Mouse (Mus musculus) kidney, postnatal 0 days (tissue): ENCODE measurements around the gene Stkld1. TPM values are rescaled to one million over a fixed set of nuclear protein-coding genes. Genes with fewer than 3 reads are reported as not detected.

Source experiments
- ATAC-seq: fragments of 200-750 bp; cut with Nextera tagmentation; replicated peaks from 2 replicates; pipeline ENCODE4 v1.8.0; 2017; ENCODE audit warnings: low read depth, moderate number of reproducible peaks, moderate TSS enrichment, moderate library complexity; ENCODE audit not compliant: low FRiP score
- DNase-seq: peaks from one replicate; pipeline ENCODE4 v3.0.0-alpha.2; 2016; ENCODE audit warnings: low spot score
- H3K27ac ChIP-seq: fragments of 300-500 bp; sonication (generic); 2 replicates; pipeline ENCODE4 v1.5.1; 2014; ENCODE audit warnings: mild to moderate bottlenecking
- H3K27me3 ChIP-seq: fragments of 300-500 bp; sonication (generic); 2 replicates; pipeline ENCODE4 v1.6.1; 2014; ENCODE audit warnings: low read length, mixed read lengths; ENCODE audit not compliant: insufficient read depth
- H3K36me3 ChIP-seq: fragments of 300-500 bp; sonication (generic); 2 replicates; pipeline ENCODE4 v1.6.1; 2014; ENCODE audit warnings: low read length, mixed read lengths; ENCODE audit not compliant: insufficient read depth
- H3K4me1 ChIP-seq: fragments of 300-500 bp; sonication (generic); replicated peaks from 2 replicates; pipeline ENCODE4 v1.6.1; 2014; ENCODE audit warnings: antibody characterized with exemption, low read length, mixed read lengths; ENCODE audit not compliant: insufficient read depth
- H3K4me2 ChIP-seq: fragments of 300-500 bp; sonication (generic); 2 replicates; pipeline ENCODE4 v1.6.1; 2014; ENCODE audit warnings: mild to moderate bottlenecking, low read length, moderate library complexity, mixed read lengths
- H3K4me3 ChIP-seq: fragments of 300-500 bp; sonication (generic); replicated peaks from 2 replicates; pipeline ENCODE4 v1.5.1; 2014; ENCODE audit warnings: low read depth, low read length
- H3K9ac ChIP-seq: fragments of 300-500 bp; sonication (generic); 2 replicates; pipeline ENCODE4 v1.6.1; 2014; ENCODE audit warnings: low read depth, low read length
- H3K9me3 ChIP-seq: fragments of 300-500 bp; sonication (generic); replicated peaks from 2 replicates; pipeline ENCODE4 v1.6.1; 2016; ENCODE audit warnings: low read length, inconsistent platforms, mixed read lengths
- CTCF ChIP-seq: IDR thresholded peaks from 2 replicates; pipeline ENCODE4 v1.5.1; 2016; ENCODE audit warnings: antibody characterized with exemption, low read depth, mild to moderate bottlenecking, moderate library complexity
- WGBS: fragments of 180-500 bp; shearing (Covaris S2); extraction: QIAGEN DNeasy Blood & Tissue Kit; methylation state at CpG from one replicate; pipeline ENCODE4 v1.1.7; 2014; 5-methylcytosine and 5-hydroxymethylcytosine counted together
- polyA plus RNA-seq: library from polyadenylated mRNA; unstranded; fragments of >200 nt; fragmentation: Nextera tagmentation; extraction: Ambion mirVana; gene quantifications from 2 replicates; pipeline ENCODE4 v1.2.1, GENCODE M21; 2015

Gene Stkld1
- polyA plus RNA-seq, 1 experiment from 2014 or later: 0.07 TPM

GRCm38 (mm10) chr2:26956811-26957487 lies 23.1 kb downstream of the Stkld1 start:
- TF ChIP-seq CTCF: no peak
- WGBS: 91% methylated on average over 12 of the region's 12 CpGs
- Histone ChIP-seq H3K4me1 (0 out of 2 replicates have a peak, but pooled peaks cover 5% of the 10 kb centered on the region), H3K9me3 (no peaks in the 10 kb centered on the region), H3K4me3 (no peak overlapping the region), H3K4me2 (no peak overlapping the region), H3K27me3 (no peaks in the 10 kb centered on the region), H3K9ac (no peak overlapping the region), H3K36me3 (peaks cover 67% of the 10 kb centered on the region), H3K27ac (no peak overlapping the region)
- ATAC-seq (0 out of 2 replicates have a peak, but pooled peaks have one; percentile 41), DNase-seq (no peak)

- H3K27ac ChIP-seq: no peak overlapping the region
- H3K9ac ChIP-seq: no peak overlapping the region
- peaks cover 63% of the 10 kb centered on the region for H3K36me3 ChIP-seq
- TF ChIP-seq CTCF: no peak
- 88% methylated on average over 2 of the region's 2 CpGs for WGBS
- H3K4me1 ChIP-seq: 0 out of 2 replicates have a peak, but pooled peaks cover 5% of the 10 kb centered on the region
- no peak overlapping the region for H3K4me2 ChIP-seq
- no peaks in the 10 kb centered on the region for H3K27me3 ChIP-seq
- no peaks in the 10 kb centered on the region for H3K9me3 ChIP-seq
- ATAC-seq (no peak), DNase-seq (no peak)
- H3K4me3 ChIP-seq: no peak overlapping the region
Measured at GRCm38 (mm10) chr2:26957488-26957859, 23.6 kb downstream of the Stkld1 start.

GRCm38 (mm10) chr2:26960756-26961155 lies 26.9 kb downstream of the Stkld1 start:
- no peak overlapping the region for H3K4me3 ChIP-seq
- 54% methylated on average over 4 of the region's 4 CpGs for WGBS
- H3K27me3 ChIP-seq: no peaks in the 10 kb centered on the region
- peaks cover 34% of the 10 kb centered on the region for H3K36me3 ChIP-seq
- DNase-seq (peak; percentile 69), ATAC-seq (peak; percentile 20; the same call in 1 of the 2 replicates)
- H3K9me3 ChIP-seq: no peaks in the 10 kb centered on the region
- no peak overlapping the region for H3K9ac ChIP-seq
- H3K4me1 ChIP-seq: peaks cover 9% of the 10 kb centered on the region; the same call in 1 of the 2 replicates
- TF ChIP-seq CTCF: peak; percentile 66
- no peak overlapping the region; the same call in none of the 2 replicates for H3K27ac ChIP-seq
- H3K4me2 ChIP-seq: no peak overlapping the region

GRCm38 (mm10) chr2:26963923-26964723 lies 30.3 kb downstream of the Stkld1 start, which contains the start of gene Rexo4:
Gene Rexo4 (minus strand): TSS chr2:26964386.
- H3K4me3 ChIP-seq: peak within 1 kb of the TSS; percentile 67
- peak within 1 kb of the TSS; percentile 59 for H3K4me2 ChIP-seq
- DNase-seq: peak; percentile 96
- ATAC-seq: peak; percentile 92
- peaks cover 9% of the 10 kb centered on the region; the same call in 1 of the 2 replicates for H3K4me1 ChIP-seq
- H3K36me3 ChIP-seq: peaks cover 11% of the 10 kb centered on the region
- peak within 1 kb of the TSS; percentile 82 for H3K9ac ChIP-seq
- H3K27ac ChIP-seq: peak within 1 kb of the TSS; percentile 100
- H3K27me3 ChIP-seq: no peaks in the 10 kb centered on the region
- TF ChIP-seq CTCF: no peak
- no peaks in the 10 kb centered on the region for H3K9me3 ChIP-seq
- WGBS: under 1% methylated on average over 50 of the region's 50 CpGs

- Histone ChIP-seq H3K27me3 (no peaks in the 10 kb centered on the region), H3K4me3 (peak overlapping the region; percentile 67), H3K36me3 (peaks cover 6% of the 10 kb centered on the region), H3K27ac (peak overlapping the region; percentile 100), H3K9ac (peak overlapping the region; percentile 82), H3K9me3 (no peaks in the 10 kb centered on the region), H3K4me1 (peaks cover 9% of the 10 kb centered on the region; the same call in 1 of the 2 replicates), H3K4me2 (peak overlapping the region; percentile 59)
- DNase-seq: no peak
- no peak for TF ChIP-seq CTCF
- no peak for ATAC-seq
- WGBS: 16% methylated on average over 14 of the region's 14 CpGs
Measured at GRCm38 (mm10) chr2:26964724-26965370, 31.0 kb downstream of the Stkld1 start.

- no peak overlapping the region for H3K4me3 ChIP-seq
- H3K27me3 ChIP-seq: no peaks in the 10 kb centered on the region
- no peak overlapping the region for H3K9ac ChIP-seq
- H3K4me1 ChIP-seq: peaks cover 4% of the 10 kb centered on the region; the same call in 1 of the 2 replicates
- 75% methylated on average over 2 of the region's 2 CpGs for WGBS
- no peak for DNase-seq
- H3K36me3 ChIP-seq: no peaks in the 10 kb centered on the region
- no peaks in the 10 kb centered on the region for H3K9me3 ChIP-seq
- ATAC-seq: no peak
- no peak overlapping the region for H3K4me2 ChIP-seq
- no peak overlapping the region for H3K27ac ChIP-seq
- TF ChIP-seq CTCF: peak; percentile 27; the same call in 1 of the 2 replicates
Measured at GRCm38 (mm10) chr2:26967262-26967661, 33.4 kb downstream of the Stkld1 start.
